Mouse (Mus musculus) urinary bladder, adult 2 months (tissue): ENCODE results near the gene Spryd3. TPM values are rescaled to one million over a fixed set of nuclear protein-coding genes. Genes with fewer than 3 reads are reported as not detected.
A peak's percentile ranks its signal among the peaks of the same experiment; 100 is the strongest.

Source experiments
- DNase-seq: peaks from one replicate; pipeline ENCODE4 v3.0.0; 2022; ENCODE audit warnings: low spot score
- polyA plus RNA-seq: library from polyadenylated mRNA; depleted of rRNA; stranded (reverse); fragments of >200 nt; gene quantifications from 2 replicates; pipeline ENCODE4 v1.2.3, GENCODE M21; 2012

The Spryd3 gene
- polyA plus RNA-seq, 1 experiment = 50.0 TPM

DNA sequence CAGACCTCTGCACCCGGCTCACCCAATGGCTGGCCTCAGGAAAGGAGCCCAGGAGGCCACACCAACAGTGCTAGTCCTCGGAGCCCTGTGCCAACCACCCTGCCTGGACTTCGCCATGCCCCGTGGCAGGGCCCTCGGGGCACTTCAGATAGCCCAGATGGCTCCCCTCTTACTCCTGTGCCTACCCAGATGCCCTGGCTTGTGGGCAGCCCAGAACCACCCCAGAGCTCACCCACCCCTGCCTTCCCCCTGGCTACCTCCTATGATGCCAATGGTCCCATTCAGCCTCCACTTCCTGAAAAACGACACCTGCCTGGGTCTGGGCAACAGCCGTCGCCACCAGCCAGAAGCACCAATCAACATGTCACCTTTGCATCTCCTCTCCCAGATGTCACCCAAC is 23.2 kb downstream of the Spryd3 start:
- DNase-seq = no peak

GRCm38 (mm10) chr15:102112181-102112580 is 23.9 kb downstream of the Spryd3 start:
- DNase-seq = no peak

DNA sequence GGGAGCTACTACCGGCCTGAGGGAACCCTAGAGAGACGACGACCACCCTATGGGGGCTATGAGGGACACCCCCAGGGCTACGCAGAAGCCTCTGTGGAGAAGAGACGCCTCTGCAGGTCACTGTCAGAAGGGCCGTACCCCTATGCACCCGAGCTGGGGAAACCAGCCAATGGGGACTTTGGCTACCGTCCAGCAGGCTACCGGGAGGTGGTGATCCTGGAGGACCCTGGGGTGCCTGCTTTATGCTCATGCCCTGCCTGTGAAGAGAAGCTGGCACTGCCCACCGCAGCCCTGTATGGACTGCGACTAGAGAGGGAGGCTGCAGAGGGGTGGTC is 24.6 kb downstream of the Spryd3 start:
- DNase-seq = no peak

DNA sequence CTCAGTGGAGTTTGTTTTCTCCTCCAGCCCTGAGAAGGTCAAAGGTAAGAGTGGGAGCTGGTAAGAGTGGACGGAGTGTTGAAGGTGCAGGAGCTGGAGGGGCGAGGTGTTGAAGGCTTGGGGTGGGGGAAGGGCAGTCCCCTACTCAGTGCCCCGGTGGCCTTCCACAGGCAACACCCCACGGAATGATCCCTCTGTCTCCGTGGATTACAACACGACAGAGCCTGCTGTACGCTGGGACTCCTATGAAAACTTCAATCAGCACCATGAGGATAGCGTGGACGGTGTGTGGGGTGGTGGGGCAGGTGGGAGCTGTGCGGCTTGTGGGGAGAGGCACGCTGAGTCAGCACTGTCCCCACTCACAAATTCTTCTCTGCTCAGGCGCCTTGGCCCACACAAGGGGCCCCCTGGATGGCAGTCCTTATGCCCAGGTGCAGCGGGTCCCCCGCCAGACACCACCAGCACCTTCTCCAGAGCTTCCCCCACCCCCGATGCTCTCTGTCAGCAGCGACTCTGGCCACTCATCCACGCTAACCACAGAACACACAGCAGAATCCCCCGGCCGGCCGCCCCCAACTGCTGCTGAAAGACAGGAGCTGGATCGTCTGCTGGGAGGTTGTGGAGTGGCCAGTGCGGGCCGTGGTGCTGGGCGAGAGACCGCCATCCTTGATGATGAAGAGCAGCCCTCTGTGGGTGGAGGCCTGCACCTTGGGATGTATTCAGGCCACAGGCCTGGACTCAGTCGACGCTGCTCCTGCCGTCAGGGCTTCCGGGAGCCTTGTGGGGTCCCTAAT is 25.1 kb downstream of the Spryd3 start:
- no peak for DNase-seq

- DNase-seq = no peak
These were observed 25.8 kb downstream of the Spryd3 start for GRCm38 (mm10) chr15:102110271-102110670.

DNA sequence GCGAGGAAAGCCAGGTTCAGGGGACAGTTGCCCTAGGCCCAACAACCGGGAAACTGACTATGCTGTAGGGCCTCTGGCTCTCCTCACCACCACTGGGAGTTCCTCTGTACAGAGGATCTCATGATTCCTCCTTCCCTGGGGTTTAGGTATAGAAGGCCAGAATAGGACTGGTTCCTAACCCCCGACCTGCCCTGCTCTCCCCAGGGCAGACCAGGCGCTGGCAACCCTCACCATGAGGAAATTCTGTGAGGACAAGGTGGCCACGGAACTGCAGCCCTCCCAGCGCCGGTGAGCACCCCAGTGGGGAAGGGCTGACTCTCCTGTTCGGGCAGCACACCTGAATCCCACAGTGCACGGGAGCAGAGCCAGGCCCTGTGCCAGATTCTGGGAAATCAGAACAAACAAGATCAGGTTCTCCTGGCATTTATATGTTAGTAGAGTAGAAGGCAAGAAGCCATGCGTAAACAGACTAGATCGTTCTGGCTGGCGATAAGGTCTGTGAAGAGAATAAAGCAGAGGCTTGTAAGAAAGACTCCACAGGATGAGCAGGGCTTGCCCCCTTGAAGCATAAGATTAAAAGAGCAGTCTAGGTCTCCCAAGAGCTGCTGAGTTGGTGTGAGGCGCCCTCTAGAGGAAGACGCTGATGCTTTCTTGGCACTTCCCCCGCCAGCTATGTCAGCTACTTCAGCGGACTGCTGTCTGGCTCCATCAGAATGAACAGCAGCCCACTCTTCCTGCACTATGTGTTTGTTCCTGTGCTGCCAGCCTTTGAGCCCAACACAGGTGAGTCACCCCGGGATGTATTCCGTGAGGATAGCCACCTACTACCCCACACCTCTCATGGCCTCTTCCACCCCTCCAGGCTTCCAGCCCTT is 27.1 kb downstream of the Spryd3 start:
- no peak for DNase-seq

DNA sequence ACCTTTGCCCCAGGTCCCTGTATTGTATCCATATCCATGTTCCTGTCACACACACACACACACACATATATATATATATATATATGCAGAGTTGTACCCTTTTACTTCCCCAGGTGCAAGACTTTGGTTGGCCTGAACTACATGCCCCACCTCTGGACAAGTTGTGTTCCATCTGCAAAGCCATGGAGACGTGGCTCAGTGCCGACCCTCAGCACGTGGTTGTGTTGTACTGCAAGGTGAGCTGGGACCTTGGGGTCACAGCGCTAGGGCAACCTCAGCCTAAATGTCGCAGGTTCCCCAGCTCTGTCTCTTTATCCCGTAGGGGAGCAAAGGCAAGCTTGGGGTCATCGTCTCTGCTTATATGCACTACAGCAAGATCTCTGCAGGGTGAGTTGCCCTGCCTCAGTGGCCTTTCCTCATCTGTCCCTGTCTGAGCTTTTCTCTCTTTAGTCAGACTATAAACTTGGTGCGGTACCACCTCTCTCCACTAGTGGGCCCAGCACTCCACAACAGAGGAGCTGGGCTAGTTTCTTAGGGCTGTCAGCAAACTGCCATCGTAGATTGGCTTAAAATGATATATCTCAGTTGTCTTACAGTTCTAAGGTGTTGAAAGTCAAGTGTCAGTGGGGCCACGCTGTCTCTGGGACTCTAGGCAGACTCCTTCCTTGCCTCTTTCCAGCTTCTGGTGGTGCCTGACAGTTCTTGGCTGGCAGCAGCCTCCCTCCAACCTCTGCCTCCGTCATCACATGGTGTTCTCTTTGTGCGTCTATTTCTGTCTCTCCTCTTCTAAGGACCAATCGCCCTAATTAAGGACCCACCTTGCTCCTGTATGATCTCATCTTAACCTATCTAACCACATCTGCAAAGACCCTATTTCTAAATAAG is 28.1 kb downstream of the Spryd3 start:
- peak; percentile 36 for DNase-seq

GRCm38 (mm10) chr15:102106754-102107456 is 29.1 kb downstream of the Spryd3 start:
- peak; percentile 34 for DNase-seq

DNA sequence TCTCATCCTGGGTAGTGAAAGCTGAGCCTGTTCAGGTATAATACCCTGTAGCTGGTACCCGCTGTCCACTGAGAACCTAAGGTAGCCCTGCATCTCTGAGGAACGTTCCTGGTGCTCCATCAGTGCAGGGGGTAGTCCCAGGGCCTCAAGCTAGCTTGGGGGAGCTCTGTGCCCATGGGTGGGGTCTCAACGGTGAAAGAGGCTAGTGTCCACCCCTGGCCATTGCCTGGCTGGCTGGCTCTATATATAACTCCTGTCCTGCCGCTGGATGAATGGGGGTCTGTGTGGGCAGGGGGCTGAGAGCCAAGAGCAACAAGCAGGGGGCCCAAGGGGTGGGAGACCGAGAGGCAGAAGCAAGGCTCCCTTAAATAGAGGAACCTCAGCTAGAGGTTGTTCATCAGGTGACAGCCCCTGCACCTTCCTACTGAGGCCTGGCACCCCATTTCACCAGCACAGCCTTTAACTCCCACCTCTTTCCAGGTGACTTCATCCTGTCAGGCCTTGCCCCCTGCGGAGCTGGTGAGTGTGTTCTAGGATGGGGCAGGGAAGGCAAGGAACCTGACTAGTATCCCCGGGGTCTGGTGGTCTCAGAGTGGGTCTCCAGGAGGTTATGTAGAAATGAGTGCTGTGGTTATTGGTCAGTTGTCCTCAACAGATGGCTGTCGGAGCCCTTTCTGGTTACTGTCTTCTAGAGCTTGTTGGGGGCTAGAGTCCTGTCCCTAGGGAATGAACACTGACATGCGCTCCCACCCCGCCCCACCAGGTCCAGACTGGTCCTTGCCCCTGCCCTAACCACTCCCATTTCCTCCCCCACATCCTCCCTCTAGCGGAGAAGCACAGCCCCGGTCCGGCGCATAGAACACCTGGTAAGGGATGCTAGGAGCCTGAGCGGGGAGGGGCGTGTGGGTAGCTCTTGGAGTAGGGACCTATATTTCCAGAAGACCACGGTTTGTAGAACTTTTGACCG is 30.0 kb downstream of the Spryd3 start:
- peak; percentile 30 for DNase-seq

DNA sequence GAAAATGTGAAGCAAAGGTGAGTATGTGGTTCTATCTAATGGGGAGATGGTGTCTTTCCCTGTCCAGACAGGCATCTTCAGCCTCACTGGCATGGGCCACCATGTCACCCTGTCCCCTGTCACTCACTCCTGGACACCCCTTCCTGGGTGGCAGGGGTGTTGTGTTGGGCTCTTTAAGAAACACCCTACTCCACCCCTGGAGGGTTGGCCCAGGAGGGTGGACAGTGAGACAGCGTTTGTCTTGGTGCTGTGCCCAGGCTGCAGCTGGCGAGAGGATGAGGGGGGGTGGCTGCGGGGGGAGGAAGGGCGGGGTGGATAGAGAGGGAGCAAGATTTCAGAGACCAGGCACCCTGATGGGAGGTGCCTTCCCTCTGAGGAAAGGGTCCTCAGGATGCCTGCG is 30.7 kb downstream of the Spryd3 start:
- DNase-seq = peak; percentile 48

DNA sequence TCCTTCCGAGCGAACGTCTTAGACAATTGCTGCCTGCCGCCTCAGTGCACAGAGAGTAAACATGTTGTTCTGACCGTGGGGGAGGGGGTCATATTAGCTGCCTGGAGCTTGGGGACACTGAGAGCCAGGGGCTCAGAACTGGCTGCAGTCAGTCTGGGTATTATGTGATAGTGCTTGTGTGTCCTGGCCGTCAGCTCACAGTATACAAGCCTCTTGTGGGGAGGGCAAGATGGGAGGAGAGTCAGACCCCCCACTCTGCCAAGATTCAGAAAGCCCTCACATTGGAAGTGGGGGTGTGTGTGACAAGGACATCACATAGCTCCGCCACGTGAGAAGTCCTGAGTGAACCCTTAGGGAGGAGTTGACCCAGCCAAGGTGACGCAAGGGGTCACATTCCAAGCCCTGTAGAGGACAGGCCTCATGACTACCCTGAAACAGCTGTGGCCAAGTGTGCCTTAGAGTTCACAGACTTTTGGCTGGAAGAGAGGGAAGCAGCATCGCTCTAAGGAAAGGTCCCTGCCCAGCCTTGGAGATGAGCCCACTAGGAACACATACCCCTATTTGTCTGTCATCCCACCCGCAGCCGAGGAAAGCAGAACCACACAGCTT is 32.0 kb downstream of the Spryd3 start:
- peak; percentile 39 for DNase-seq

GRCm38 (mm10) chr15:102103371-102103946 is 32.6 kb downstream of the Spryd3 start:
- no peak for DNase-seq

- peak; percentile 40 for DNase-seq
These were observed 33.4 kb downstream of the Spryd3 start for GRCm38 (mm10) chr15:102102548-102103121.

DNA sequence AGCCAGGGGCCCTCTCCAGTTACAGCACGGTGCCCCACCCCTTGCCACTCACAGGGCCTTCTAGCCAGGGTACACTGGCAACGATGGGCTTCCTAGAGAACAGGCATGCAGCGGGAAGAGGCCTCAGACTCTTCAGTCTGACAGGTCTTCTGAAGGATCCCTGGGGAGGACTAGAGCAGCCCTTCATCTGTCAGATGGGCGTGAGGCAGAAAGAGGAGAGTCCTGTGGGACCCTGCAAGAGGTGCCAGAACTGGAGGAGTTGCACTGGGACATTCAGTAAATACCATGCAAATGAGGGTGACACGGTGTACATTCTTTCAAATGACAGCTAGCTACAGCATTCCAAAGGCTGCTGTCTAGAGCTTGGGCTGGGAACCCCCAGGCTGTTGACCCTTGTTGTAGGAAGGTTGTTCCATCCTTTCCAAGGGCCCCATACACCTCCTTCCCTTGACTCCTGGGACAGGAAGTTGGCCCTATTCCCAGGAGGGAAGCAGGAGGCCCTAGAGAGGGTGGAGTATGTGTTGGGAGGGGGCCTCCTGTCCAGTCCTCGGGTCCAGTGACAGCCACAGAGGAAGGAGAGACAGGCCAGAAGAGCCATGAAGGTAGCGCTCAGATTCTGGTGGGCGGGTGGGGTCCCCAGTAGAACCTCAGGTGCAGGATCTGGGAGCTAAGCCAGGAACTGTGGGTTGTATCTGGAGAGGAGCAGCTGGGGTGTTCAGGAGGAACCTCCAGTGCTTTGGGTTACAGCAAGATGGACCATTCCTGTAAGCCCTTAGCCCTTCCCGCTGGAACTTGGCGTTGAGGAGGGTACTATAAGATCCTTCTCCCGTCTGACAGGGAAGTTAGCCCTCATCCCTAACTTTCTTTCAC is 34.1 kb downstream of the Spryd3 start:
- no peak for DNase-seq

DNA sequence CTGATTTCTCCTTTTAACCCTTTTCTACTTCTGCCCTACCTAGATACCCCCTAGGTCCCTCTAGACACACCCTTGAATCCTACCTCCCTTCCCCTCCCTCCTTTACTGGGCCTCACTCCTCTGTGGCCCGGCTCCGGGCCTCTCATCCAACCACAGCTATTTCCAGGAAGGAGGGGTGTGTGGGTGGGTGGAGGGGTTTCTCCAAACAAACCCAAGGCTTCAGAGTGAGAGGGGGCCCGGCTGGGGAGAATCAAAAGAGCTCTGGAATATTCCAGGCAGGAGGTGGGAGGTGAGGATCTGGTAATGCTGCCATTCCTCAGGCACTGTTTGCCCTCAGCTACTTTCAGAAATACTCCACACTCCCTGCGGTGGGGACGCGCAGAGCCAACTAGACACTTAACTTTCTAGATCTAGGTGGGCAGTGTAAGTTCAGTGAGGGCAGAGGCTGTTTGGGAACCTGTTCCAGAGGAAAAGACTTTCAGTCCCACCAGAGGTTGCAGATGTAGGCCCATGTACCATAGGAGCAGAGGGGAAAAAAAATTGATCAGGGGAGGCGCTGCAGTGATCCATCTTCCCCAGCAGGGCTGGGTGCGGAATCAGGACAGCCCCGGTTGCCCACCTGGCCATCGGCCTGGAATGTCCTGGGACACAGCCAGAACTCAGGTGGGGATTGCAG is 34.9 kb downstream of the Spryd3 start:
- DNase-seq = peak; percentile 36

- DNase-seq = peak; percentile 78
These were observed 35.7 kb downstream of the Spryd3 start, which contains the start of gene Tns2 for GRCm38 (mm10) chr15:102100161-102100981. Tns2 (plus strand) TSS chr15:102100413.
